Mouse (Mus musculus): ENCODE results near the gene Gorasp1. TPM values are rescaled to one million over a fixed set of nuclear protein-coding genes. Genes with fewer than 3 reads are reported as not detected.

Gorasp1 gene
- polyA plus RNA-seq, 1 experiment = 17.8 TPM

- H3K4me3 ChIP-seq (ENCODE audit: insufficient read depth, low read depth, low read length) = no peak overlapping the region
- no peaks in the 10 kb centered on the region for H3K27me3 ChIP-seq (replicated peaks; ENCODE audit: control insufficient read depth, insufficient read depth, low read length)
- H3K36me3 ChIP-seq (ENCODE audit: control insufficient read depth, insufficient read depth, low read length) = peaks cover 2% of the 10 kb centered on the region; the same call in 1 of the 2 replicates
- H3K4me1 ChIP-seq (ENCODE audit: control insufficient read depth, insufficient read depth, low read length) = peaks cover 53% of the 10 kb centered on the region
- 32% methylated on average over 17 of the region's 17 CpGs for WGBS
- DNase-seq = no peak
- H3K27ac ChIP-seq (ENCODE audit: insufficient read depth, low read depth, low read length) = peak overlapping the region; percentile 15; the same call in 1 of the 2 replicates
- TF ChIP-seq POLR2A (IDR thresholded peaks at IDR 0.05; ENCODE audit: low read depth, low read length) (no peak), CTCF (conservative IDR thresholded peaks at IDR 0.05; ENCODE audit: insufficient read depth, insufficient read length, low read depth, low read length) (no peak)
Observed at GRCm38 (mm10) chr9:119976704-119977556, 39.6 kb upstream of the Gorasp1 start.

- Histone ChIP-seq H3K36me3 (ENCODE audit: control insufficient read depth, insufficient read depth, low read length) (peaks cover 2% of the 10 kb centered on the region; the same call in 1 of the 2 replicates), H3K27me3 (replicated peaks; ENCODE audit: control insufficient read depth, insufficient read depth, low read length) (no peaks in the 10 kb centered on the region), H3K27ac (ENCODE audit: insufficient read depth, low read depth, low read length) (peak overlapping the region; percentile 34; the same call in 1 of the 2 replicates), H3K4me3 (ENCODE audit: insufficient read depth, low read depth, low read length) (no peak overlapping the region), H3K4me1 (ENCODE audit: control insufficient read depth, insufficient read depth, low read length) (peaks cover 49% of the 10 kb centered on the region)
- DNase-seq = peak; percentile 81
- TF ChIP-seq CTCF (conservative IDR thresholded peaks at IDR 0.05; ENCODE audit: insufficient read depth, insufficient read length, low read depth, low read length) (no peak), POLR2A (IDR thresholded peaks at IDR 0.05; ENCODE audit: low read depth, low read length) (no peak)
- 48% methylated on average over 4 of the region's 4 CpGs for WGBS
Observed at GRCm38 (mm10) chr9:119975286-119975685, 37.9 kb upstream of the Gorasp1 start.

GRCm38 (mm10) chr9:119974609-119975008 is 37.2 kb upstream of the Gorasp1 start:
- H3K27ac ChIP-seq (ENCODE audit: insufficient read depth, low read depth, low read length) = no peak overlapping the region
- no peak for DNase-seq
- H3K4me3 ChIP-seq (ENCODE audit: insufficient read depth, low read depth, low read length) = no peak overlapping the region
- H3K36me3 ChIP-seq (ENCODE audit: control insufficient read depth, insufficient read depth, low read length) = peaks cover 2% of the 10 kb centered on the region; the same call in 1 of the 2 replicates
- no peaks in the 10 kb centered on the region for H3K27me3 ChIP-seq (replicated peaks; ENCODE audit: control insufficient read depth, insufficient read depth, low read length)
- TF ChIP-seq POLR2A (IDR thresholded peaks at IDR 0.05; ENCODE audit: low read depth, low read length) = no peak
- 0 out of 2 replicates have a peak, but pooled peaks have one; percentile 20 for TF ChIP-seq CTCF (conservative IDR thresholded peaks at IDR 0.05; ENCODE audit: insufficient read depth, insufficient read length, low read depth, low read length)
- WGBS = 87% methylated on average over 5 of the region's 5 CpGs
- H3K4me1 ChIP-seq (ENCODE audit: control insufficient read depth, insufficient read depth, low read length) = peaks cover 50% of the 10 kb centered on the region

GRCm38 (mm10) chr9:119973869-119974520 is 36.6 kb upstream of the Gorasp1 start:
- Histone ChIP-seq H3K4me1 (ENCODE audit: control insufficient read depth, insufficient read depth, low read length) (peaks cover 44% of the 10 kb centered on the region), H3K27ac (ENCODE audit: insufficient read depth, low read depth, low read length) (no peak overlapping the region), H3K4me3 (ENCODE audit: insufficient read depth, low read depth, low read length) (no peak overlapping the region), H3K36me3 (ENCODE audit: control insufficient read depth, insufficient read depth, low read length) (peaks cover 2% of the 10 kb centered on the region; the same call in 1 of the 2 replicates), H3K27me3 (replicated peaks; ENCODE audit: control insufficient read depth, insufficient read depth, low read length) (no peaks in the 10 kb centered on the region)
- peak; percentile 62 for TF ChIP-seq CTCF (conservative IDR thresholded peaks at IDR 0.05; ENCODE audit: insufficient read depth, insufficient read length, low read depth, low read length)
- TF ChIP-seq POLR2A (IDR thresholded peaks at IDR 0.05; ENCODE audit: low read depth, low read length) = no peak
- no peak for DNase-seq
- WGBS = 95% methylated on average over 27 of the region's 27 CpGs

DNA sequence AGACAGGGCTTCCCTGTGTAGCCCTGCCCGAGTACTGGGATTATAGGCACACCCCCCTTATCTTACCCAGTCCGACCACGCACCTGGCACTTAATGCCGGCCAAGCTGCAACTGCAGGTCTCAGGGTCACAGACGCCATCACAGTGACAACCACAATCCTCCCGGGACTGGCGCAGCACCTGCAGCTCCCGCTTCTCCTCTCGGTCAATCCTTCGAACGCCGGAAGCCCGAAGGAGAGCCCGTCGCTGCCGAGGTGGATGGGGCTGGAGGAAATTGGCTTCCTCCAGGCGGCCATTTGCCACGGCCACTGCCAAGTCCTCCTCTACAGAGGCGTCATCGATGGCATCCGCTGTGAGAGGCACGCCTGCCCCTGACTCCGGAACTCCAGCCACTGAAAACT is 35.9 kb upstream of the Gorasp1 start:
- Histone ChIP-seq H3K27ac (ENCODE audit: insufficient read depth, low read depth, low read length) (no peak overlapping the region), H3K27me3 (replicated peaks; ENCODE audit: control insufficient read depth, insufficient read depth, low read length) (no peaks in the 10 kb centered on the region), H3K36me3 (ENCODE audit: control insufficient read depth, insufficient read depth, low read length) (peaks cover 2% of the 10 kb centered on the region; the same call in 1 of the 2 replicates), H3K4me1 (ENCODE audit: control insufficient read depth, insufficient read depth, low read length) (peaks cover 38% of the 10 kb centered on the region), H3K4me3 (ENCODE audit: insufficient read depth, low read depth, low read length) (no peak overlapping the region)
- 92% methylated on average over 23 of the region's 23 CpGs for WGBS
- TF ChIP-seq CTCF (conservative IDR thresholded peaks at IDR 0.05; ENCODE audit: insufficient read depth, insufficient read length, low read depth, low read length) (no peak), POLR2A (IDR thresholded peaks at IDR 0.05; ENCODE audit: low read depth, low read length) (no peak)
- no peak for DNase-seq

DNA sequence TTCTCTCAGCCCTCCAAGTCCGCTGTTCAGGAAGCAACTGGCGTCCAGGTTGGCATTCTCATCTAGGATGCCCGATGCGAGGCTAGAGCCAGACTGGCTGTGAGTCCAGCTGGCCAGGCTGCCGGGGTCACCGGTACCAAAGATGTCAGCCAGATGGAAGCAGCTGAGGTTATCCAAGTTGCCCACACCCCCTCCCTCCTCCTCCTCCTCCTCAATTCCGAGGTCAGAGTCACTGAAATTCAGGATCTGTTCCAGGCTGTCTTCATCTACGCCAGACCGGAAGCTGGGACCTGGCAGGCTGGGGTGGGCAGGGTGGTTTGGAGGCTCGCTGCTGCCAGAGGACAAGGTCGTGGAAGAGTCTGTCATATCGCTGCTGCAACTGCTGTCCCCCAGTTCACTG is 35.2 kb upstream of the Gorasp1 start:
- Histone ChIP-seq H3K36me3 (ENCODE audit: control insufficient read depth, insufficient read depth, low read length) (peaks cover 2% of the 10 kb centered on the region; the same call in 1 of the 2 replicates), H3K27ac (ENCODE audit: insufficient read depth, low read depth, low read length) (no peak overlapping the region), H3K4me1 (ENCODE audit: control insufficient read depth, insufficient read depth, low read length) (peaks cover 31% of the 10 kb centered on the region), H3K27me3 (replicated peaks; ENCODE audit: control insufficient read depth, insufficient read depth, low read length) (no peaks in the 10 kb centered on the region), H3K4me3 (ENCODE audit: insufficient read depth, low read depth, low read length) (no peak overlapping the region)
- TF ChIP-seq CTCF (conservative IDR thresholded peaks at IDR 0.05; ENCODE audit: insufficient read depth, insufficient read length, low read depth, low read length) = no peak
- no peak for TF ChIP-seq POLR2A (IDR thresholded peaks at IDR 0.05; ENCODE audit: low read depth, low read length)
- peak; percentile 46 for DNase-seq
- 73% methylated on average over 12 of the region's 12 CpGs for WGBS

DNA sequence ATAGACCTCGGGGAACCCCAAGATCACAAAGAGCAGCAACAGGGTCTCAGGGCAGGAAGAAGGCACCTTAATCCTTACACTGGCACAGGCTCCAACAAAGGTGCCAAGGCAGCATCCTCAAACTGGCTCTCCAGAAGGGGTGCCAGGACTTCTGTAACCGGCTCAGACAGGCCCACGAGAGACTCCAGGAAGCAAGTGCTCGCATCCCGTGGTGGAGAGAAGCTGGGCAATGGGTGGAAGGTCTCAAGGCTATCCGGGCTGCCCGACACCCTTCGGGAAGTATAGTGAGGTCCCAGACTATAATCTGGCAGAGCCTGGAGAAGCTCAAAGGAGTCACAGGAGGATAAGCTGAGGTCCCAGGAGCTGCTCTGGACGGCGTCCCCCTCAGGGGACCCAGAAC is 34.8 kb upstream of the Gorasp1 start:
- WGBS = 87% methylated on average over 10 of the region's 10 CpGs
- TF ChIP-seq CTCF (conservative IDR thresholded peaks at IDR 0.05; ENCODE audit: insufficient read depth, insufficient read length, low read depth, low read length) (no peak), POLR2A (IDR thresholded peaks at IDR 0.05; ENCODE audit: low read depth, low read length) (no peak)
- DNase-seq = no peak
- H3K27ac ChIP-seq (ENCODE audit: insufficient read depth, low read depth, low read length) = no peak overlapping the region
- H3K27me3 ChIP-seq (replicated peaks; ENCODE audit: control insufficient read depth, insufficient read depth, low read length) = no peaks in the 10 kb centered on the region
- no peak overlapping the region for H3K4me3 ChIP-seq (ENCODE audit: insufficient read depth, low read depth, low read length)
- H3K4me1 ChIP-seq (ENCODE audit: control insufficient read depth, insufficient read depth, low read length) = peaks cover 27% of the 10 kb centered on the region
- H3K36me3 ChIP-seq (ENCODE audit: control insufficient read depth, insufficient read depth, low read length) = peaks cover 2% of the 10 kb centered on the region; the same call in 1 of the 2 replicates

Data from kidney, adult 2 months (tissue).